Mouse (Mus musculus): Measurements from ENCODE around the gene A130010J15Rik.

DNA sequence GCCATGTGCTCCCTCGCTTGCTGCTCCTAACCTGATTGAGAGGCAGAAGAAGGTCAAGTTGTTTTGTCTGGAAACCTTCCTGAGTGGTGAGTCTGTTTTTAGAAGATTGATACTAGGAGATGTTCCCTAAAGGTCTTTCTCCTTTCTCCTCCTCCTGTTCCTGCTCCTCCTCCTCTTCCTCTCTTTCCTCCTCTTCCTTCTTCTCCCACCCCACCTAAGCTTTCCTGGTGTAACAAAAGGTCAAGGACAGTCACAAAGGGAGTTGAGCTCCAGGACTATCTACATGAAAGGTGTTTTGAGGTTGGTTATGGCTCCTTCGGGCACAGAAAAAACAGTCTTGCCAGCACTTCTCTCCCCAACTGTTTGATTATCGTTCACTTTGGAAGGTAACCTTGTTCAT is at the start of gene A130010J15Rik:
- TF ChIP-seq CTCF (IDR thresholded peaks at IDR 0.05; ENCODE audit: control insufficient read depth, insufficient read depth, insufficient read length), result no peak
- TF ChIP-seq CEBPB (IDR thresholded peaks at IDR 0.05; ENCODE audit: low read depth), result no peak
- TF ChIP-seq MYOD1 (IDR thresholded peaks at IDR 0.05; ENCODE audit: control insufficient read depth, insufficient read length, low read depth), result no peak
- no peak for TF ChIP-seq MAX (IDR thresholded peaks at IDR 0.05)
- TF ChIP-seq MYOG (IDR thresholded peaks at IDR 0.05; ENCODE audit: control insufficient read depth, extremely low read depth, insufficient read length), result no peak
- no peak for TF ChIP-seq USF1 (IDR thresholded peaks at IDR 0.05; ENCODE audit: low read depth)
- no peak for TF ChIP-seq FOSL1 (IDR thresholded peaks at IDR 0.05; ENCODE audit: insufficient read depth, low read length, poor library complexity, severe bottlenecking)

All from C2C12 (cell line).